Mouse (Mus musculus) intestine, postnatal 0 days (tissue): ENCODE measurements around the gene Gm6408. TPM values are rescaled to one million over a fixed set of nuclear protein-coding genes. Genes with fewer than 3 reads are reported as not detected.
"Not testable (repeated sequence)": the region's sequence is repeated elsewhere in the genome, so short reads cannot be mapped to it uniquely, and the experiment has no call there.

Experiments used
- ATAC-seq: fragments of 200-750 bp; cut with Nextera tagmentation; 2 replicates; pipeline ENCODE4 v1.8.0; 2017; ENCODE audit warnings: mild to moderate bottlenecking, moderate TSS enrichment, moderate library complexity
- H3K27ac ChIP-seq: fragments of 300-500 bp; sonication (generic); 2 replicates; pipeline ENCODE4 v1.5.1; 2014; ENCODE audit warnings: mild to moderate bottlenecking, low read depth, low read length, moderate library complexity
- H3K27me3 ChIP-seq: fragments of 300-500 bp; sonication (generic); replicated peaks from 2 replicates; pipeline ENCODE4 v1.6.1; 2014; ENCODE audit warnings: low read length, mixed read lengths; ENCODE audit not compliant: control insufficient read depth, insufficient read depth
- H3K36me3 ChIP-seq: fragments of 300-500 bp; sonication (generic); 2 replicates; pipeline ENCODE4 v1.6.1; 2014; ENCODE audit warnings: mild to moderate bottlenecking, moderate library complexity; ENCODE audit not compliant: control insufficient read depth, insufficient read depth
- H3K4me1 ChIP-seq: fragments of 300-500 bp; sonication (generic); replicated peaks from 2 replicates; pipeline ENCODE4 v1.6.1; 2014; ENCODE audit warnings: antibody characterized with exemption, low read length, mixed read lengths; ENCODE audit not compliant: control insufficient read depth, insufficient read depth
- H3K4me2 ChIP-seq: fragments of 300-500 bp; sonication (generic); replicated peaks from 2 replicates; pipeline ENCODE4 v1.6.1; 2014; ENCODE audit warnings: low read depth, mild to moderate bottlenecking, moderate library complexity
- H3K4me3 ChIP-seq: fragments of 300-500 bp; sonication (generic); 2 replicates; pipeline ENCODE4 v1.5.1; 2014; ENCODE audit warnings: low read depth, low read length
- H3K9ac ChIP-seq: fragments of 300-500 bp; sonication (generic); 2 replicates; pipeline ENCODE4 v1.6.1; 2014; ENCODE audit warnings: mild to moderate bottlenecking, low read depth, low read length
- H3K9me3 ChIP-seq: fragments of 300-500 bp; sonication (generic); 2 replicates; pipeline ENCODE4 v1.6.1; 2016; ENCODE audit warnings: mixed run types; ENCODE audit not compliant: control insufficient read depth
- CTCF ChIP-seq: sonication (generic); IDR thresholded peaks from 2 replicates; pipeline ENCODE4 v1.5.1; 2016; ENCODE audit warnings: low read depth, mild to moderate bottlenecking, control low read depth, antibody characterized with exemption, moderate library complexity
- WGBS: fragments of 180-500 bp; shearing (Covaris S2); extraction: QIAGEN DNeasy Blood & Tissue Kit; methylation state at CpG from one replicate; pipeline ENCODE4 v1.1.7; 2014; 5-methylcytosine and 5-hydroxymethylcytosine counted together
- polyA plus RNA-seq: library from polyadenylated mRNA; unstranded; fragments of >200 nt; fragmentation: Nextera tagmentation; extraction: Ambion mirVana; gene quantifications from 2 replicates; pipeline ENCODE4 v1.2.1, GENCODE M21; 2015

Gm6408 gene
- polyA plus RNA-seq = not detected in 2 replicates

- H3K27me3 ChIP-seq, H3K9me3 ChIP-seq, H3K4me1 ChIP-seq, ATAC-seq, H3K36me3 ChIP-seq, H3K4me2 ChIP-seq, H3K9ac ChIP-seq, H3K27ac ChIP-seq, H3K4me3 ChIP-seq: not testable (repeated sequence)
- WGBS = 72% methylated on average over 2 of the region's 3 CpGs
Measured at GRCm38 (mm10) chr5:146481665-146482064, at the start of gene Gm6408. Gene Gm6408, plus strand, starts transcription at chr5:146481965.

- Histone ChIP-seq H3K9ac (no peak overlapping the region), H3K27ac (no peak overlapping the region), H3K27me3 (no peaks in the 10 kb centered on the region), H3K4me3 (no peak overlapping the region), H3K4me1 (no peaks in the 10 kb centered on the region), H3K9me3 (no peaks in the 10 kb centered on the region), H3K4me2 (no peak overlapping the region), H3K36me3 (no peaks in the 10 kb centered on the region)
- no peak for ATAC-seq
- no peak for TF ChIP-seq CTCF
- WGBS = 82% methylated on average over 6 of the region's 6 CpGs
Measured at GRCm38 (mm10) chr5:146432476-146432875, 49.3 kb upstream of the Gm6408 start.

DNA sequence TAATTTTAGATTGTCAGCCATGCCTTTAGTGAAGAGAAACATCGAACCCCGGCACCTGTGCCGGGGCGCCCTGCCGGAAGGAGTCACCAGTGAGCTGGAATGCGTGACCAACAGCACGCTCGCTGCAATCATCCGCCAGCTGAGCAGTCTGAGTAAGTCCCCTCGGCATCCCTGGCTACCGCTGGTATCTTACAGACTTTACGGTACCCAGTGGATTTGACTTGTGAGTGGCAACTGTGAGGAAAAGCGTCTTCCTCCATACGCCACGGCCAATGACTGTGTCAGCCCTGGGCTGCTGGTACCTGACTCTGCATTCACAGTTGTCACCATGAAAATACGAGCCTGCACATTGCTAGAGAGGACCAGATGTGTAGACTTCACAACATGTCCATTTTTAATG lies 46.4 kb upstream of the Gm6408 start:
- Histone ChIP-seq H3K36me3 (no peaks in the 10 kb centered on the region), H3K4me1 (no peaks in the 10 kb centered on the region)

GRCm38 (mm10) chr5:146436796-146437195 lies 45.0 kb upstream of the Gm6408 start:
- Histone ChIP-seq H3K9ac (no peak overlapping the region), H3K27me3 (no peaks in the 10 kb centered on the region), H3K27ac (no peak overlapping the region), H3K9me3 (no peaks in the 10 kb centered on the region), H3K4me1 (no peaks in the 10 kb centered on the region), H3K36me3 (no peaks in the 10 kb centered on the region), H3K4me2 (no peak overlapping the region), H3K4me3 (no peak overlapping the region)
- no peak for TF ChIP-seq CTCF
- no peak for ATAC-seq
- 92% methylated on average over 11 of the region's 11 CpGs for WGBS

More for the DNA sequence above, 46.4 kb upstream of the Gm6408 start:
- Histone ChIP-seq H3K27me3 (no peaks in the 10 kb centered on the region), H3K27ac (no peak overlapping the region), H3K4me3 (no peak overlapping the region), H3K4me2 (no peak overlapping the region), H3K9ac (no peak overlapping the region), H3K9me3 (no peaks in the 10 kb centered on the region)
- 94% methylated on average over 16 of the region's 16 CpGs for WGBS
- no peak for TF ChIP-seq CTCF
- ATAC-seq = no peak

DNA sequence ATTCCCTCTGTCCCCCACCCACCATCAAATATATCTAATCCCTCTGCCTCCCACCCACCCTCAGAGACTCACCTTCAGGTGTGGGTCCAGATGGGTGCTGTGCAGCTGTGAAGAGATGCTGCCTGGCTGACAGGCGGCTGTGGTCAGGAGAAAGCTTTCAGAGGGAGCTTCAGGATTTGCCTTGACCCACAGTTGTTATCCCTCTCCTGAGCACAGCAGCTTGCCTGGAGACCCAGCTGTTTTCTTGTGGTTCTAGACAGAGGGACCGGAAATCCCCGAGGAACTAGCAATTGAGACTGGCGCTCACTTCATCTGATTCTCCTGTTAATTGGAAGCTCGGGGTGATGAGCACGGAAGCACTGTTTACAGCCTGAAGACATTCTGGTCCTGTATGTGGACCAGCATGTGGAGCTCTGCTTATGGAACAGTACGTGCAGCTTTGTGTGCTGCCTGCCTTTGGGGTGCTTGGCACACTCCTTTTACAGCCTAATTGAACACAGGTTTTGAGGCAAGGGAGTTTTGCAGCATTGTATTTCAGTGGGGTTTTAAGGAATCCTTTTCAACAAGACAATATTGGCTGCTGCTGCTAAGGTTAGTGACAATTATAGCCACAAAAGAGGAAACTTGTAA lies 42.5 kb upstream of the Gm6408 start:
- no peak for TF ChIP-seq CTCF
- Histone ChIP-seq H3K27ac (no peak overlapping the region), H3K4me3 (no peak overlapping the region), H3K27me3 (no peaks in the 10 kb centered on the region), H3K4me2 (no peak overlapping the region), H3K36me3 (no peaks in the 10 kb centered on the region), H3K9me3 (no peaks in the 10 kb centered on the region), H3K4me1 (no peaks in the 10 kb centered on the region), H3K9ac (no peak overlapping the region)
- WGBS = 96% methylated on average over 7 of the region's 7 CpGs
- no peak for ATAC-seq

- no peaks in the 10 kb centered on the region for H3K4me1 ChIP-seq
- H3K4me3 ChIP-seq = no peak overlapping the region
Measured at GRCm38 (mm10) chr5:146440273-146440672, 41.5 kb upstream of the Gm6408 start.

DNA sequence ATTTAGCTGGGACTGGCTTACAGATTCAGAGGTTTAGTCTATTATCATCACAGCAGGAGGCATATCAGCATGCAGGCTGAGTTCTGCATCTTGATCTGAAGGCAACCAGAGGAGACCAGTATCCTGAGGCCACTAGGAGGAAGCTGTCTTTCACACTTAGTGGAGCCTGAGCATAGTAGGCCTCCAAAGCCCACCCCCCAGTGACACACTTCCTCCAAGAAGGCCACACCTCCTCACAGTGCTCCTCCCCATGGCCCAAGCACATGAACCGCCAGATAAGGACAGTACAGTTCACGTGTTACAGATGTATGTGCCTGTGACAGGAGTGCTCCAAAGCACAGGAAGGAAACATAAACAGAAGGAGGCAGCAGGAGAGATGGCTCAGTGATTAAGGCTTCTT lies 39.0 kb upstream of the Gm6408 start:
- no peaks in the 10 kb centered on the region for H3K9me3 ChIP-seq
- TF ChIP-seq CTCF = no peak
- H3K27ac ChIP-seq = no peak overlapping the region
- H3K36me3 ChIP-seq = no peaks in the 10 kb centered on the region
- no peak overlapping the region for H3K9ac ChIP-seq
- ATAC-seq = no peak
- 52% methylated on average over 2 of the region's 2 CpGs for WGBS
- H3K27me3 ChIP-seq = no peaks in the 10 kb centered on the region
- H3K4me1 ChIP-seq = no peaks in the 10 kb centered on the region
- H3K4me2 ChIP-seq = no peak overlapping the region
- H3K4me3 ChIP-seq = no peak overlapping the region

More at GRCm38 (mm10) chr5:146440273-146440672, 41.5 kb upstream of the Gm6408 start:
- Histone ChIP-seq H3K9me3 (no peaks in the 10 kb centered on the region), H3K36me3 (no peaks in the 10 kb centered on the region), H3K4me2 (no peak overlapping the region), H3K27me3 (no peaks in the 10 kb centered on the region), H3K27ac (no peak overlapping the region), H3K9ac (no peak overlapping the region)
- ATAC-seq = no peak
- WGBS = 91% methylated on average over 5 of the region's 5 CpGs
- peak; percentile 23 for TF ChIP-seq CTCF
